Mouse (Mus musculus) limb, embryonic 13.5 days (tissue): ENCODE data around the gene Pla2g4a. TPM values are rescaled to one million over a fixed set of nuclear protein-coding genes. Genes with fewer than 3 reads are reported as not detected.

Experiments
- ATAC-seq: fragments of 200-750 bp; cut with Nextera tagmentation; 2 replicates; pipeline ENCODE4 v1.8.0; 2017; ENCODE audit warnings: low read depth, moderate number of reproducible peaks, moderate TSS enrichment; ENCODE audit not compliant: low FRiP score
- H3K27ac ChIP-seq: fragments of 300-500 bp; sonication (generic); 2 replicates; pipeline ENCODE4 v1.5.1; 2015; ENCODE audit warnings: inconsistent platforms, mild to moderate bottlenecking, moderate library complexity
- H3K27me3 ChIP-seq: fragments of 300-500 bp; sonication (generic); 2 replicates; pipeline ENCODE4 v1.6.1; 2015; ENCODE audit warnings: mild to moderate bottlenecking, inconsistent platforms
- H3K36me3 ChIP-seq: fragments of 300-500 bp; sonication (generic); 2 replicates; pipeline ENCODE4 v1.6.1; 2015; ENCODE audit warnings: inconsistent platforms, mild to moderate bottlenecking, moderate library complexity
- H3K4me1 ChIP-seq: fragments of 300-500 bp; sonication (generic); 2 replicates; pipeline ENCODE4 v1.6.1; 2015; ENCODE audit warnings: inconsistent platforms
- H3K4me2 ChIP-seq: fragments of 300-500 bp; sonication (generic); replicated peaks from 2 replicates; pipeline ENCODE4 v1.6.1; 2015; ENCODE audit warnings: inconsistent platforms, mild to moderate bottlenecking, moderate library complexity
- H3K4me3 ChIP-seq: fragments of 300-500 bp; sonication (generic); 2 replicates; pipeline ENCODE4 v1.5.1; 2015; ENCODE audit warnings: moderate library complexity, mild to moderate bottlenecking, inconsistent platforms
- H3K9ac ChIP-seq: fragments of 300-500 bp; sonication (generic); 2 replicates; pipeline ENCODE4 v1.6.1; 2015; ENCODE audit warnings: mild to moderate bottlenecking, inconsistent platforms
- H3K9me3 ChIP-seq: fragments of 300-500 bp; sonication (generic); 2 replicates; pipeline ENCODE4 v1.6.1; 2016; ENCODE audit warnings: inconsistent platforms
- WGBS: fragments of 180-500 bp; shearing (Covaris S2); methylation state at CpG from one replicate; pipeline ENCODE4 v1.1.7; 2015; 5-methylcytosine and 5-hydroxymethylcytosine counted together
- polyA plus RNA-seq: library from polyadenylated mRNA; unstranded; fragments of >200 nt; fragmentation: Nextera tagmentation; extraction: Ambion mirVana; gene quantifications from 2 replicates; pipeline ENCODE4 v1.2.1, GENCODE M21; 2015

The Pla2g4a gene
- polyA plus RNA-seq, 1 experiment from 2014 or later, result 18.2 TPM

DNA sequence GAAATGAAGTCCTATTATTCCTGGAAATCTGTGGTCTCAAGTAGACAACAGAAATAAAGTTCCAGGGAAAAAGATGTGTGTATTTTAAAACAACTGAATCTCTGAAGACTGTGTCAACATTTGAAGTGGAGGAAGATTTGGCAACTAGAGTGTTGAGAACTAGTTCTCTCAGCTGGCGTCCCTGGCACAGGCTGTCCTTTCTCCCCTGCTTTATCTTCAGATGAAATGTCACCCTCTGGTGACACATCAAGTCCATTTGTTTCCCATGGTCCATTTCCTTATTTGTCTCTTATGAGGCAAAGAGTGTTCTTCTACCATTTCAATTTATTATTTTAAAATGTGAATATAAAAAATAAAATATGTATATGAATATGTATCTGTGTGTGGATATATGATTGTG, 89.5 kb downstream of the Pla2g4a start:
- Histone ChIP-seq H3K27me3 (no peaks in the 10 kb centered on the region), H3K4me1 (no peaks in the 10 kb centered on the region), H3K9me3 (no peaks in the 10 kb centered on the region), H3K36me3 (no peaks in the 10 kb centered on the region), H3K4me3 (no peak overlapping the region), H3K4me2 (no peak overlapping the region), H3K9ac (no peak overlapping the region), H3K27ac (no peak overlapping the region)
- WGBS, result 85% methylated on average over 1 of the region's 1 CpGs
- no peak for ATAC-seq

DNA sequence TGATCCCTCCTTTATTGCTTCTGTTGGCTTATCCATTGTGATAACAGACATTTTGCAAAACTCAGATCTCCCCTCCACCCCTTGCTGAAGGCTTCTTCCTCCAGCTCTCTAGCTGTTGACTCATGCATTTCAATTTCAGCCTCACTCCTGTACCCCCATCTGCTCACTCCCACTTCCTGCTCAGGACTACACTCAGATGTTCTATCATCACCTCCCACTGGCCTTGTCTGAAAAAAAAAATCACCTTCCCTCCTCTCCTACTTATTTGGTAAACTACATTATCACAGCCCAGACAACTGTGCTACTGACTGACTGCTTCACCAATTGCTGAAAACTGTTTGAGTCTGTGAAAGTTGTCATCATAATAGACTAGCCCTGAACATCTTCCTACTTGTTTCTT, 93.8 kb downstream of the Pla2g4a start:
- H3K4me1 ChIP-seq, result no peaks in the 10 kb centered on the region
- ATAC-seq, result no peak
- H3K9me3 ChIP-seq, result no peaks in the 10 kb centered on the region
- no peak overlapping the region for H3K4me3 ChIP-seq
- no peaks in the 10 kb centered on the region for H3K36me3 ChIP-seq
- no peak overlapping the region for H3K27ac ChIP-seq
- no peaks in the 10 kb centered on the region for H3K27me3 ChIP-seq
- H3K4me2 ChIP-seq, result no peak overlapping the region
- H3K9ac ChIP-seq, result no peak overlapping the region

DNA sequence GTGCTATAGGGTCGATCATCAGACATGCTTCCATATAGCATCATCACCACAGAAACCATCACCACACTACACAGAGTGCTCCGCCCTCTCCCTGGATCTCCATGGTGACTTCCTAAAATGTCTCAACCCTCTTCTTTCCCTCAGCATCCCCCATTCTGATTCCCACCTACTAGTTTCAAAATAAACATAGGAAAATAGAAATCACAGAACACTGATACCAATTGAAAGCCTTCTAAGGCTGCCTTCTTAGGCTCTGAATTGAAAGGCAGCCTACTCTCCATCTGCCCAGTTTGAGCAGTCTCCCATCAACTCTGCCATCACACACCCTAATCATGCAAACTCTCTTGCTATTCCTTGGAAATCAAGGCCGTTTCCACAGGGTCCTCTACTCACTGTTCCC, 94.9 kb downstream of the Pla2g4a start:
- Histone ChIP-seq H3K27ac (no peak overlapping the region), H3K9me3 (no peaks in the 10 kb centered on the region), H3K9ac (no peak overlapping the region), H3K4me3 (no peak overlapping the region), H3K4me2 (no peak overlapping the region), H3K4me1 (no peaks in the 10 kb centered on the region), H3K27me3 (no peaks in the 10 kb centered on the region), H3K36me3 (no peaks in the 10 kb centered on the region)
- no peak for ATAC-seq
- 87% methylated on average over 3 of the region's 3 CpGs for WGBS

DNA sequence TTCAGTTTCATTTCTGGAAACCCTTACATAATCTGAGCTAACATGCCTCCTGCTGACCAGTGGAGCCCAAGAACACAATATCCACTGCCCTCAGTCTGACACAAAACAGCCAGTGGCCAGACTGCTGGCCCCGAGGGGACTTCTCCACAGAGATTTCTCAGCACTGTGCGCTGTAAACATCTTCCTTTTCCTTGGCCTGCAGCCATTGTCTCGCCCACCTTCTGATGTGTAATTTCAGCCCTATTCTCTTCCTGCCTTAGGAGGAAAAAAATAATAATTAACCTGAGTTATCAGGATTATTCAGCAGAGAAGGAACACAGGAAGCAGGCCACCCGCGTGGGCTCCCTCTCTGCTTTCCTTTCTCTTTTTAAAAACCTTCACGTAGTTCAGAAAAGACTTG, 98.3 kb downstream of the Pla2g4a start:
- Histone ChIP-seq H3K4me1 (no peaks in the 10 kb centered on the region), H3K9me3 (no peaks in the 10 kb centered on the region), H3K36me3 (no peaks in the 10 kb centered on the region), H3K4me3 (no peak overlapping the region), H3K27me3 (no peaks in the 10 kb centered on the region), H3K27ac (no peak overlapping the region), H3K9ac (no peak overlapping the region), H3K4me2 (no peak overlapping the region)
- ATAC-seq, result no peak
- WGBS, result 69% methylated on average over 6 of the region's 6 CpGs

DNA sequence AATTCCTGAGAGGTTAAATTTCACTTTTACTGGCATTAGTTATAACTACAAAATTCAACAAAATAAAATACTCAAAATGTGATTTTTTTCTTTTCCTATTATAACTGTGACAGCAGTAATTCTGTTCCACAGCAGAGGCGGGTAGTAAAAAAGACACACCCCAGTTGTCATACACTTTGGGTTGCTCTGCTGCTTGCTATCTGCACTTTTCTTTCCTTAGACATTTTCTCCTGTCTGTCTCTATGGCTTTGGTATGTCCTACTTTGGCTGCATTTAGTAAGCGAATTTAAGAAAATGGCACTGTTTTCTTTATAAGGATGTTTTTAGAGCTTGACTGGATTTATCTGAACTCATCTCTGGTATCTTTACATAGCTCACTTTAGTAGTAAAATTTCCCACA, 98.9 kb downstream of the Pla2g4a start:
- Histone ChIP-seq H3K27me3 (no peaks in the 10 kb centered on the region), H3K4me2 (no peak overlapping the region), H3K27ac (no peak overlapping the region), H3K9me3 (no peaks in the 10 kb centered on the region), H3K9ac (no peak overlapping the region), H3K4me1 (no peaks in the 10 kb centered on the region), H3K36me3 (no peaks in the 10 kb centered on the region), H3K4me3 (no peak overlapping the region)
- 84% methylated on average over 2 of the region's 2 CpGs for WGBS
- ATAC-seq, result no peak

DNA sequence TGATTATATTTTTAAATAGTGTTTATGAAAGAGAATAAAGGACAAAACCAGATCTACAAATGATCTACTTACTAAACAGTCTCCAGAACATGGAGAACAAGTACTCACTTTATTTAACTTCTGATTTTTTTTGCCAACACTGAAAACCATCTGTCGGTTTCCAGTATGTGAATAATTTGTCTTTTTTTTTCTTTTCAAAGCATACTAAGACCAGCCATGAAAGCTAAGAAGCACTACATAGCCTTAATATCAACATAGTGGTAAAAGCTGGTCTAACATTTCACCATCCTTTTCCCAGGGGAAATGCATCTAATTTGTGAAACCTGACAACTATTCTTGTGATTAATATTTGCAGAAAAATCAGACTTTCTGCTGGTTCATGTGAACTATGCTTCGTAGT, 99.5 kb downstream of the Pla2g4a start:
- no peak for ATAC-seq
- H3K9ac ChIP-seq, result no peak overlapping the region
- 68% methylated on average over 2 of the region's 2 CpGs for WGBS

DNA sequence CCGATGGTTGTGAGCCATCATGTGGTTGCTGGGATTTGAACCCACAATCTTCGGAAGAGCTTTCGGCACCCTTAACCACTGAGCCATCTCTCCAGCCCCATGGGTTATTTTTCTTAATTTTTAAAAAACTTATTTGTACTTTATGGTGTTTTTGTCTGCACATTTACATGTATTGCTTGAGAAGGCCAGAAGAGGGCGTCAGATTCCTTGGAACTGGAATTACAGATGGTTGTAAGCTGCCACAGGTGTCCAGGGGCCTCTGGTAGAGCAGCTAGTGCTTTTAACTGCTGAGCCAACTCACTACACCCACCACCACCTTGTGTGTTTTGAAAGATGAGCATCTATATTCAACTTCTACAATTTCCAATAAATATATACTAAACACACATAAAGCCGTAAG, 102.4 kb downstream of the Pla2g4a start:
- 74% methylated on average over 5 of the region's 5 CpGs for WGBS
- Histone ChIP-seq H3K9me3 (no peaks in the 10 kb centered on the region), H3K27ac (no peak overlapping the region), H3K4me1 (no peaks in the 10 kb centered on the region), H3K4me2 (no peak overlapping the region), H3K9ac (no peak overlapping the region), H3K36me3 (no peaks in the 10 kb centered on the region), H3K27me3 (no peaks in the 10 kb centered on the region), H3K4me3 (no peak overlapping the region)
- ATAC-seq, result no peak

More for the DNA sequence above, 99.5 kb downstream of the Pla2g4a start:
- no peaks in the 10 kb centered on the region for H3K27me3 ChIP-seq
- no peak overlapping the region for H3K27ac ChIP-seq
- H3K36me3 ChIP-seq, result no peaks in the 10 kb centered on the region
- no peaks in the 10 kb centered on the region for H3K4me1 ChIP-seq
- no peaks in the 10 kb centered on the region for H3K9me3 ChIP-seq
- no peak overlapping the region for H3K4me3 ChIP-seq
- H3K4me2 ChIP-seq, result no peak overlapping the region

DNA sequence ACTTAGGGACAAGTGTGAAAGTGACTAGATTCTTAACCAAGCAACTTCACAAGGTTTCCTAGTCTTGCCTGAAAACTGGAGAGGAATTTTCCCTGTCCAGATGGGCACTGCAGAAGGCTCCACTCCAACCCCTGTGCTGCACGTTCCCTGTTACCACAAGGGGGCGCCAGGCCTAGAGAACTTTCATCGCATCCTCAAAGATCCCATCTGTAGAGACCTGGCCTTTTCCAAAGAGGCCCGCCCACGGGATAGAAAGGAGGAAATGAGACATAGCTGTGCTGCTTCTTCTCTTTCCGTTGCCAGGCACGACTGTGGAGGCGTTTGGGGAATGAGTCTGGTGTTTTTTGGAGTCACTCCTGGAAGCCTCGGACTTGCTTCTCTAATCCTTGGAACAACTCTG, 104.4 kb downstream of the Pla2g4a start:
- no peak for ATAC-seq
- no peak overlapping the region for H3K4me2 ChIP-seq
- 26% methylated on average over 9 of the region's 9 CpGs for WGBS
- no peak overlapping the region for H3K9ac ChIP-seq
- H3K9me3 ChIP-seq, result no peaks in the 10 kb centered on the region
- H3K4me3 ChIP-seq, result no peak overlapping the region
- H3K27me3 ChIP-seq, result no peaks in the 10 kb centered on the region
- no peak overlapping the region for H3K27ac ChIP-seq
- no peaks in the 10 kb centered on the region for H3K36me3 ChIP-seq
- no peaks in the 10 kb centered on the region for H3K4me1 ChIP-seq

DNA sequence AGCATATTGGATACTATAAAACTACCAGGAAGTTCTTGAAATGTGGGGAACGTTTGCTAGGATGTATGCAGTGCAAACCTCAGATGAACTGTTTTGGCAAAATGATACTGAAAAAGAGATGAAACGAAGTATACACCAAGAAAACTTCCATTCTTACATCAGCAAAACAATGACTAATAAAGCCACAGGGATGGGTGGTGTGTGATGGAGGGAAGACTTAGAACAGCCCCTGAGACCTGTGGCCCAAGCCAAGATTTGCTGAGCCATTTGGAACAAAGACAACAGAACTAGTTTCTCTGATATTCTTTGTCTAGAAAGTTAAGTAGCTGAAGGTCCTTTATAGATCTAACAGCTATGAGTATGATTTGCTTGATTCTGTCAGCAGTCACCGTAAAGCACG, 105.5 kb downstream of the Pla2g4a start:
- Histone ChIP-seq H3K27ac (no peak overlapping the region), H3K4me3 (no peak overlapping the region), H3K36me3 (no peaks in the 10 kb centered on the region), H3K4me1 (no peaks in the 10 kb centered on the region), H3K4me2 (no peak overlapping the region), H3K9ac (no peak overlapping the region), H3K27me3 (no peaks in the 10 kb centered on the region), H3K9me3 (no peaks in the 10 kb centered on the region)
- no peak for ATAC-seq
- WGBS, result 79% methylated on average over 4 of the region's 4 CpGs

DNA sequence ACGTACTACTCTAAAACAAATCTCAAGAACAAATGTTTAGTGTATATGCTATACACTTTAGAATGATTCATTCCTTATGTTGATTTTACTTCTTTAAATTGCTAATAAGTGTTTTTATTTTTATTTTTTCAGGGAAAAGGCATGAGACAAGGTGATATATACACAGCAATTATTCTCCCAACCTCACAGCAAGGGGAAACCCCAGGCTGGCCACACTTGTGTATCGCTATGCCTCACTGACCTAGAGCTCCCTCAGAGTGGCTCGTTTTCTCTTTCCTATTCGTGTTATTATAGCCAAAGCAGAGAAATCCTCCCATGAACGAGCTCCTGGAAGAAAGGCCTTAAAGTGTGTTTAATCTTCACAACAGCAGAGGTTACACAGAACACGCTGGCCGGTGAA, 106.2 kb downstream of the Pla2g4a start:
- H3K9ac ChIP-seq, result no peak overlapping the region
- no peaks in the 10 kb centered on the region for H3K36me3 ChIP-seq
- no peak for ATAC-seq
- H3K27ac ChIP-seq, result no peak overlapping the region
- no peak overlapping the region for H3K4me2 ChIP-seq
- H3K4me1 ChIP-seq, result no peaks in the 10 kb centered on the region
- no peak overlapping the region for H3K4me3 ChIP-seq
- no peaks in the 10 kb centered on the region for H3K9me3 ChIP-seq
- H3K27me3 ChIP-seq, result no peaks in the 10 kb centered on the region
- 73% methylated on average over 7 of the region's 7 CpGs for WGBS

DNA sequence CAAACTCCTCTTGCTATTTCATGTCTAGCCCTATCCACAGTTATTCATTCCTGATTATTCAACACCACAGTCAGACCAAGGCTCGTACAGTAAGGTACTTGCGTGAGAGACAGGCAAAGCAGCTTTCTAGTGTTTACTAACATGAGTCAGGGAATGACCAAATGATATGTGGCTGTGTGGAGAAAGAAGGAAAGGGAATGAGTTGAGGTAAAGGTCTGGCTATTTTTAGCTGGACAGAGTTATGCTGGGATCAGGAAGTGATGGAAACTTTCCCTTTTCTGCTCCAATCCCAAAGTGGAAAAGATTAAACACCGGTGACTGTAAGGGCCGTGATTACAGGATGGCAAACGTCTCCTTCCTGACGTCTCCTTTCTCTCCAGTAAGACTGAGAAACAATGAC, 114.4 kb downstream of the Pla2g4a start:
- H3K9me3 ChIP-seq, result no peaks in the 10 kb centered on the region
- H3K4me1 ChIP-seq, result no peaks in the 10 kb centered on the region
- 72% methylated on average over 6 of the region's 6 CpGs for WGBS
- no peak overlapping the region for H3K9ac ChIP-seq
- H3K4me3 ChIP-seq, result no peak overlapping the region
- no peak overlapping the region for H3K4me2 ChIP-seq
- no peaks in the 10 kb centered on the region for H3K27me3 ChIP-seq
- no peaks in the 10 kb centered on the region for H3K36me3 ChIP-seq
- H3K27ac ChIP-seq, result no peak overlapping the region
- ATAC-seq, result no peak

DNA sequence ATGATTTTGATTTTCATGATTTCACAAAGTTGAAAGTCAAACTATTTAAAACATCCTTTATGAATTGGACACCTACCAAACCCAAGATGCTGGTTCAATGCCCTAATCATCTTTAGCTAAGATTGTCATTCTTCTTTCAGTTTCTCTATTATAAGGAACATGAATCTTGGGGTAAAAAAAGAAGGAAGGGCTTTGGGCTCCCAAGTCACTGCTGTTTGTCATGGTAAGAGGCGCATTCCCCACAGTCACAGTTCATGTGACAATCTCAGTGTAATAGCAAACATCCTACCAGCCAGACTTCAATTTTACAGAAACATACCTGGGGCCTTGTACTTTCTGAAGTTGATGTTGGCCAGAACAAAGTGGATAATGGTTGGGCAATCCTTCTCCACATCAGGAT, 119.2 kb downstream of the Pla2g4a start:
- Histone ChIP-seq H3K4me3 (no peak overlapping the region), H3K9me3 (no peaks in the 10 kb centered on the region), H3K4me1 (no peaks in the 10 kb centered on the region), H3K27ac (no peak overlapping the region), H3K27me3 (no peaks in the 10 kb centered on the region), H3K4me2 (no peak overlapping the region), H3K9ac (no peak overlapping the region), H3K36me3 (no peaks in the 10 kb centered on the region)
- WGBS, result 95% methylated on average over 1 of the region's 1 CpGs
- no peak for ATAC-seq

DNA sequence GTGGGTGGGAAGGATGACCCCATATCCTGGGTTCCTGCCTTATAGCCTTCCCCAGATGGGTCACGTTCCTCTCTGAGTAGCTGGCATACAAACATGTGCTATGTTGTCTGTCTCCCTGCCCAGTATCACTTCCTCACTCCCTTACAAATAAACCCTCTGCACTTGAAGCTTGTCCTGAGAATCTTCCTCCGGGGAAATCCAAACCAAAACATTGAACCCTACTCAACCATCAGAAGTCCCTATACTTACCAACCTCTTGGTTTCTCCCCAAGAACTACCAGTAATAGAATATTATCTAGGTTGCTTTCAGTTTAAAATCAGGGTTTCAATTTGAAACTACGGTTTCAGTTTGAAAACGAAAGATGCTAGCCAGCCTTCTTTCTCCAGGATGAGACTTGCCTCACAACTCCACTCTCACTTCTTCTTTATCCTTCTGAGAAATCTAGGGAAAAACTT, 120.1 kb downstream of the Pla2g4a start:
- Histone ChIP-seq H3K4me1 (no peaks in the 10 kb centered on the region), H3K9ac (no peak overlapping the region), H3K36me3 (no peaks in the 10 kb centered on the region), H3K27ac (no peak overlapping the region), H3K27me3 (no peaks in the 10 kb centered on the region), H3K9me3 (no peaks in the 10 kb centered on the region), H3K4me3 (no peak overlapping the region), H3K4me2 (no peak overlapping the region)
- no peak for ATAC-seq
- 89% methylated on average over 4 of the region's 4 CpGs for WGBS
